Mouse (Mus musculus) limb, embryonic 12.5 days (tissue): ENCODE data around the gene Cd3g. TPM values are rescaled to one million over a fixed set of nuclear protein-coding genes. Genes with fewer than 3 reads are reported as not detected.

Experiments used
- ATAC-seq: fragments of 200-750 bp; cut with Nextera tagmentation; 2 replicates; pipeline ENCODE4 v1.8.0; 2017; ENCODE audit warnings: low read depth, moderate TSS enrichment; ENCODE audit not compliant: insufficient number of reproducible peaks, insufficient read depth, low FRiP score, low TSS enrichment
- H3K27ac ChIP-seq: fragments of 300-500 bp; sonication (generic); 2 replicates; pipeline ENCODE4 v1.5.1; 2016; ENCODE audit warnings: mild to moderate bottlenecking, moderate library complexity
- H3K27me3 ChIP-seq: fragments of 300-500 bp; sonication (generic); 2 replicates; pipeline ENCODE4 v1.6.1; 2016; ENCODE audit warnings: mild to moderate bottlenecking, moderate library complexity
- H3K36me3 ChIP-seq: fragments of 300-500 bp; sonication (generic); 2 replicates; pipeline ENCODE4 v1.6.1; 2016; ENCODE audit warnings: mild to moderate bottlenecking, moderate library complexity
- H3K4me1 ChIP-seq: fragments of 300-500 bp; sonication (generic); replicated peaks from 2 replicates; pipeline ENCODE4 v1.6.1; 2016
- H3K4me2 ChIP-seq: fragments of 300-500 bp; sonication (generic); 2 replicates; pipeline ENCODE4 v1.6.1; 2016; ENCODE audit warnings: mild to moderate bottlenecking, moderate library complexity
- H3K4me3 ChIP-seq: fragments of 300-500 bp; sonication (generic); replicated peaks from 2 replicates; pipeline ENCODE4 v1.5.1; 2016; ENCODE audit warnings: mild to moderate bottlenecking
- H3K9ac ChIP-seq: fragments of 300-500 bp; sonication (generic); replicated peaks from 2 replicates; pipeline ENCODE4 v1.6.1; 2016; ENCODE audit warnings: mild to moderate bottlenecking, moderate library complexity
- H3K9me3 ChIP-seq: fragments of 300-500 bp; sonication (generic); 2 replicates; pipeline ENCODE4 v1.6.1; 2016; ENCODE audit warnings: mild to moderate bottlenecking, moderate library complexity
- WGBS: fragments of 180-500 bp; shearing (Covaris S2); methylation state at CpG from one replicate; pipeline ENCODE4 v1.1.7; 2016; 5-methylcytosine and 5-hydroxymethylcytosine counted together
- polyA plus RNA-seq: library from polyadenylated mRNA; unstranded; fragments of >200 nt; fragmentation: Nextera tagmentation; extraction: Ambion mirVana; gene quantifications from 2 replicates; pipeline ENCODE4 v1.2.1, GENCODE M21; 2016

The Cd3g gene
- polyA plus RNA-seq, 1 experiment from 2014 or later, result 0.20 TPM

GRCm38 (mm10) chr9:44965833-44966466 lies 14.3 kb downstream of the Cd3g start:
- H3K4me3 ChIP-seq, result peak overlapping the region; percentile 72
- H3K9me3 ChIP-seq, result no peaks in the 10 kb centered on the region
- peak; percentile 49; the same call in 1 of the 2 replicates for ATAC-seq
- H3K4me1 ChIP-seq, result peaks cover 14% of the 10 kb centered on the region
- peaks cover 5% of the 10 kb centered on the region for H3K27me3 ChIP-seq
- peaks cover 13% of the 10 kb centered on the region for H3K36me3 ChIP-seq
- H3K27ac ChIP-seq, result 0 out of 2 replicates have a peak overlapping the region, but pooled peaks have one; percentile 41
- H3K9ac ChIP-seq, result peak overlapping the region; percentile 32
- peak overlapping the region; percentile 75 for H3K4me2 ChIP-seq
- 18% methylated on average over 10 of the region's 10 CpGs for WGBS

- Histone ChIP-seq H3K27ac (0 out of 2 replicates have a peak within 1 kb of the TSS, but pooled peaks have one; percentile 41), H3K9ac (peak within 1 kb of the TSS; percentile 73), H3K4me3 (peak within 1 kb of the TSS; percentile 72), H3K9me3 (no peaks in the 10 kb centered on the region), H3K4me1 (peaks cover 14% of the 10 kb centered on the region), H3K36me3 (peaks cover 15% of the 10 kb centered on the region), H3K4me2 (peak within 1 kb of the TSS; percentile 75), H3K27me3 (0 out of 2 replicates have a peak, but pooled peaks cover under 1% of the 10 kb centered on the region)
- under 1% methylated on average over 39 of the region's 39 CpGs for WGBS
- peak; percentile 89 for ATAC-seq
Measured at GRCm38 (mm10) chr9:44965126-44965832, 15.0 kb downstream of the Cd3g start, which contains the start of gene Ube4a. Gene Ube4a, minus strand, starts transcription at chr9:44965600.

GRCm38 (mm10) chr9:44954432-44954831 lies 25.8 kb downstream of the Cd3g start:
- no peaks in the 10 kb centered on the region for H3K27me3 ChIP-seq
- H3K4me3 ChIP-seq, result no peak overlapping the region
- whole genome bisulfite sequencing, result 89% methylated on average over 3 of the region's 3 CpGs
- H3K36me3 ChIP-seq, result peaks cover 80% of the 10 kb centered on the region
- H3K9me3 ChIP-seq, result no peaks in the 10 kb centered on the region
- no peak overlapping the region for H3K4me2 ChIP-seq
- H3K4me1 ChIP-seq, result no peaks in the 10 kb centered on the region
- H3K9ac ChIP-seq, result no peak overlapping the region
- H3K27ac ChIP-seq, result no peak overlapping the region
- no peak for ATAC-seq

- Histone ChIP-seq H3K36me3 (peaks cover 89% of the 10 kb centered on the region), H3K27me3 (no peaks in the 10 kb centered on the region), H3K9me3 (no peaks in the 10 kb centered on the region), H3K4me2 (no peak overlapping the region), H3K4me1 (no peaks in the 10 kb centered on the region), H3K4me3 (no peak overlapping the region), H3K27ac (no peak overlapping the region), H3K9ac (no peak overlapping the region)
- ATAC-seq, result no peak
- 87% methylated on average over 5 of the region's 5 CpGs for WGBS
Measured at GRCm38 (mm10) chr9:44947836-44948235, 32.4 kb downstream of the Cd3g start.

GRCm38 (mm10) chr9:44946185-44946695 lies 34.0 kb downstream of the Cd3g start:
- Histone ChIP-seq H3K27me3 (no peaks in the 10 kb centered on the region), H3K36me3 (peaks cover 91% of the 10 kb centered on the region), H3K27ac (no peak overlapping the region), H3K9ac (no peak overlapping the region), H3K4me2 (no peak overlapping the region), H3K9me3 (no peaks in the 10 kb centered on the region), H3K4me3 (no peak overlapping the region), H3K4me1 (no peaks in the 10 kb centered on the region)
- no peak for ATAC-seq
- WGBS, result 94% methylated on average over 7 of the region's 7 CpGs

- Histone ChIP-seq H3K4me3 (no peak overlapping the region), H3K4me1 (no peaks in the 10 kb centered on the region), H3K27me3 (no peaks in the 10 kb centered on the region), H3K36me3 (peaks cover 86% of the 10 kb centered on the region), H3K9ac (no peak overlapping the region), H3K27ac (no peak overlapping the region), H3K9me3 (no peaks in the 10 kb centered on the region), H3K4me2 (no peak overlapping the region)
- ATAC-seq, result no peak
- 93% methylated on average over 4 of the region's 4 CpGs for WGBS
Measured at GRCm38 (mm10) chr9:44942421-44942820, 37.8 kb downstream of the Cd3g start.

- 90% methylated on average over 4 of the region's 4 CpGs for WGBS
- no peak overlapping the region for H3K4me2 ChIP-seq
- ATAC-seq, result no peak
- H3K4me3 ChIP-seq, result no peak overlapping the region
- peaks cover 86% of the 10 kb centered on the region for H3K36me3 ChIP-seq
- no peak overlapping the region for H3K27ac ChIP-seq
- no peaks in the 10 kb centered on the region for H3K27me3 ChIP-seq
- H3K9me3 ChIP-seq, result no peaks in the 10 kb centered on the region
- no peaks in the 10 kb centered on the region for H3K4me1 ChIP-seq
- no peak overlapping the region for H3K9ac ChIP-seq
Measured at GRCm38 (mm10) chr9:44941756-44942155, 38.5 kb downstream of the Cd3g start.

GRCm38 (mm10) chr9:44921543-44921942 lies 58.7 kb downstream of the Cd3g start:
- Histone ChIP-seq H3K4me1 (peaks cover 10% of the 10 kb centered on the region), H3K4me2 (peak overlapping the region; percentile 83), H3K9me3 (no peaks in the 10 kb centered on the region), H3K36me3 (peaks cover 5% of the 10 kb centered on the region; the same call in 1 of the 2 replicates), H3K4me3 (peak overlapping the region; percentile 98), H3K27me3 (no peaks in the 10 kb centered on the region), H3K27ac (peak overlapping the region; percentile 85; the same call in 1 of the 2 replicates), H3K9ac (0 out of 2 replicates have a peak overlapping the region, but pooled peaks have one; percentile 95)
- 71% methylated on average over 2 of the region's 2 CpGs for WGBS
- ATAC-seq, result no peak

- Histone ChIP-seq H3K4me3 (peak overlapping the region; percentile 98), H3K4me1 (peaks cover 10% of the 10 kb centered on the region), H3K27me3 (no peaks in the 10 kb centered on the region), H3K9ac (peak overlapping the region; percentile 95), H3K9me3 (no peaks in the 10 kb centered on the region), H3K36me3 (peaks cover 5% of the 10 kb centered on the region; the same call in 1 of the 2 replicates), H3K27ac (peak overlapping the region; percentile 85), H3K4me2 (peak overlapping the region; percentile 83)
- peak; percentile 87 for ATAC-seq
- under 1% methylated on average over 8 of the region's 8 CpGs for WGBS
Measured at GRCm38 (mm10) chr9:44921123-44921468, 59.1 kb downstream of the Cd3g start.

- peak; percentile 83 for ATAC-seq
- Histone ChIP-seq H3K36me3 (peaks cover 5% of the 10 kb centered on the region; the same call in 1 of the 2 replicates), H3K4me3 (peak within 1 kb of the TSS; percentile 98), H3K27me3 (no peaks in the 10 kb centered on the region), H3K4me2 (peak within 1 kb of the TSS; percentile 83), H3K9me3 (no peaks in the 10 kb centered on the region), H3K4me1 (peaks cover 13% of the 10 kb centered on the region), H3K27ac (peak within 1 kb of the TSS; percentile 85), H3K9ac (peak within 1 kb of the TSS; percentile 95)
- under 1% methylated on average over 48 of the region's 48 CpGs for WGBS
Measured at GRCm38 (mm10) chr9:44920374-44921122, 59.7 kb downstream of the Cd3g start, which contains the start of gene Atp5l. Gene Atp5l, minus strand, starts transcription at chr9:44920742.
